Comparison of ENCODE assay signal across 11 mouse cellular contexts in genomic region chr1:161040855-161041254, GRCm38 (mm10). TPM values are rescaled to one million over a fixed set of nuclear protein-coding genes. Genes with fewer than 3 reads are reported as not detected.
A peak's percentile ranks its signal among the peaks of the same experiment; 100 is the strongest.
DNase-seq lines count a peak whose midpoint lies in the region; ATAC-seq and TF ChIP-seq lines count a peak whose summit lies in the region.
"Had no signal": no experiment of that assay in that cellular context is flagged by ENCODE, and none has a peak within 500 bp of the region (broad histone marks: within the 10 kb centered on the region; RNA-seq: fewer than 3 reads in every experiment).

No protein-coding gene starts in this region.

- H3K4me3 ChIP-seq in intestine, embryonic 14.5 days (ENCODE audit: low read depth, low read length), result no peak overlapping the region
- H3K4me3 ChIP-seq in intestine, postnatal 0 days (ENCODE audit: low read depth, low read length), result no peak overlapping the region
- H3K4me3 ChIP-seq in limb, embryonic 12.5 days (replicated peaks), result no peak overlapping the region
- H3K4me3 ChIP-seq: embryonic facial prominence, embryonic 12.5 days; hindbrain, embryonic 10.5 days had no signal

- TF ChIP-seq CTCF in intestine, postnatal 0 days (IDR thresholded peaks at IDR 0.05; ENCODE audit: low read depth), result no peak

- no peak for DNase-seq in intestine, embryonic 14.5 days (ENCODE audit: low spot score)
- DNase-seq in 3134 (ENCODE audit: extremely low read depth, insufficient read length, low spot score) (peak; percentile 45), A20 (ENCODE audit: low read depth, low spot score) (peak; percentile 58)
- DNase-seq in thymus, adult 18-20 months, result no peak
- DNase-seq: cerebellum, adult 2 months had no signal

- H3K27me3 ChIP-seq in intestine, embryonic 14.5 days (replicated peaks; ENCODE audit: control insufficient read depth, insufficient read depth, low read length), result no peaks in the 10 kb centered on the region
- no peaks in the 10 kb centered on the region for H3K27me3 ChIP-seq in intestine, postnatal 0 days (replicated peaks; ENCODE audit: control insufficient read depth, insufficient read depth, low read length)
- H3K27me3 ChIP-seq in limb, embryonic 12.5 days, result no peaks in the 10 kb centered on the region
- H3K27me3 ChIP-seq: embryonic facial prominence, embryonic 12.5 days; Patski had no signal

- H3K9me3 ChIP-seq in intestine, embryonic 14.5 days (ENCODE audit: control insufficient read depth, low read length), result no peaks in the 10 kb centered on the region
- H3K9me3 ChIP-seq in intestine, postnatal 0 days (ENCODE audit: control insufficient read depth), result no peaks in the 10 kb centered on the region
- no peaks in the 10 kb centered on the region for H3K9me3 ChIP-seq in limb, embryonic 12.5 days
- H3K9me3 ChIP-seq: embryonic facial prominence, embryonic 12.5 days; hindbrain, embryonic 10.5 days had no signal

- peaks cover 48% of the 10 kb centered on the region for H3K36me3 ChIP-seq in intestine, embryonic 14.5 days (ENCODE audit: control insufficient read depth, insufficient read depth, low read length)
- peaks cover 25% of the 10 kb centered on the region for H3K36me3 ChIP-seq in intestine, postnatal 0 days (ENCODE audit: control insufficient read depth, insufficient read depth)
- peaks cover 73% of the 10 kb centered on the region for H3K36me3 ChIP-seq in limb, embryonic 12.5 days

- H3K9ac ChIP-seq in intestine, embryonic 14.5 days (ENCODE audit: low read length), result no peak overlapping the region
- no peak overlapping the region for H3K9ac ChIP-seq in intestine, postnatal 0 days (ENCODE audit: low read depth, low read length)
- H3K9ac ChIP-seq in limb, embryonic 12.5 days (replicated peaks), result no peak overlapping the region
- H3K9ac ChIP-seq: embryonic facial prominence, embryonic 12.5 days had no signal

- no peak overlapping the region for H3K4me2 ChIP-seq in intestine, embryonic 14.5 days (ENCODE audit: low read length)
- no peak overlapping the region for H3K4me2 ChIP-seq in intestine, postnatal 0 days (replicated peaks; ENCODE audit: low read depth)
- no peak overlapping the region for H3K4me2 ChIP-seq in limb, embryonic 12.5 days
- H3K4me2 ChIP-seq: embryonic facial prominence, embryonic 12.5 days had no signal

- H3K4me1 ChIP-seq in intestine, embryonic 14.5 days (replicated peaks; ENCODE audit: control insufficient read depth, insufficient read depth, low read length), result no peaks in the 10 kb centered on the region
- no peaks in the 10 kb centered on the region for H3K4me1 ChIP-seq in intestine, postnatal 0 days (replicated peaks; ENCODE audit: control insufficient read depth, insufficient read depth, low read length)
- H3K4me1 ChIP-seq in limb, embryonic 12.5 days (replicated peaks), result peaks cover 9% of the 10 kb centered on the region

- peak overlapping the region; percentile 18; the same call in 1 of the 2 replicates for H3K27ac ChIP-seq in intestine, embryonic 14.5 days (ENCODE audit: low read depth)
- no peak overlapping the region for H3K27ac ChIP-seq in intestine, postnatal 0 days (ENCODE audit: low read depth, low read length)
- H3K27ac ChIP-seq in limb, embryonic 12.5 days, result peak overlapping the region; percentile 67

- no peak for ATAC-seq in intestine, embryonic 14.5 days (replicated peaks; ENCODE audit: low FRiP score, low TSS enrichment, low read depth)
- no peak for ATAC-seq in intestine, postnatal 0 days
- no peak for ATAC-seq in limb, embryonic 12.5 days (ENCODE audit: insufficient number of reproducible peaks, insufficient read depth, low FRiP score, low TSS enrichment, low read depth)
- ATAC-seq in megakaryocyte, adult 5-6 weeks (ENCODE audit: poor library complexity, severe bottlenecking), result no peak
- ATAC-seq: Patski had no signal

RNA-seq across cellular contexts. Expression of gene Zbtb37, which starts 6.2 kb away (rescaled TPM):
- polyA plus RNA-seq in intestine, embryonic 14.5 days (2014; fragmentation: Nextera tagmentation; extraction: Ambion mirVana), result 6.6 and 8.1 TPM in 2 replicates
- polyA plus RNA-seq in intestine, postnatal 0 days (2015; fragmentation: Nextera tagmentation; extraction: Ambion mirVana), result 2.0 and 4.0 TPM in 2 replicates
- polyA plus RNA-seq in limb, embryonic 12.5 days (2016; fragmentation: Nextera tagmentation; extraction: Ambion mirVana), result 8.5 and 11.1 TPM in 2 replicates
- 5.2 and 5.8 TPM in 2 replicates for total RNA-seq in megakaryocyte, adult 5-6 weeks (2015)
- 7.0 TPM in 2 replicates for total RNA-seq in megakaryocyte, adult 5-6 weeks (2017)

RNA-seq across cellular contexts. Expression of gene Dars2, which starts 29.6 kb away (rescaled TPM):
- 44.0 and 44.8 TPM in 2 replicates for polyA plus RNA-seq in intestine, embryonic 14.5 days (2014; fragmentation: Nextera tagmentation; extraction: Ambion mirVana)
- polyA plus RNA-seq in intestine, postnatal 0 days (2015; fragmentation: Nextera tagmentation; extraction: Ambion mirVana), result 14.7 and 15.3 TPM in 2 replicates
- polyA plus RNA-seq in limb, embryonic 12.5 days (2016; fragmentation: Nextera tagmentation; extraction: Ambion mirVana), result 35.7 and 37.5 TPM in 2 replicates
- 18.3 and 20.9 TPM in 2 replicates for total RNA-seq in megakaryocyte, adult 5-6 weeks (2015)
- 12.8 and 15.3 TPM in 2 replicates for total RNA-seq in megakaryocyte, adult 5-6 weeks (2017)

RNA-seq across cellular contexts. Expression of gene Cenpl, which starts 29.7 kb away (rescaled TPM):
- 28.9 and 29.5 TPM in 2 replicates for polyA plus RNA-seq in intestine, embryonic 14.5 days (2014; fragmentation: Nextera tagmentation; extraction: Ambion mirVana)
- 10.0 and 11.0 TPM in 2 replicates for polyA plus RNA-seq in intestine, postnatal 0 days (2015; fragmentation: Nextera tagmentation; extraction: Ambion mirVana)
- polyA plus RNA-seq in limb, embryonic 12.5 days (2016; fragmentation: Nextera tagmentation; extraction: Ambion mirVana), result 40.4 and 40.7 TPM in 2 replicates
- total RNA-seq in megakaryocyte, adult 5-6 weeks (2015), result 42.7 and 56.4 TPM in 2 replicates
- total RNA-seq in megakaryocyte, adult 5-6 weeks (2017), result 7.7 and 13.0 TPM in 2 replicates

Comparison
In these comparisons a context has a peak if more than half of its experiments do, and no peak if none do; other contexts are left out.
1. DNase-seq: peak in 3134 (single experiment) and A20 (single experiment); none in intestine, embryonic 14.5 days (single experiment) and thymus, adult 18-20 months (0 of 2).